9 mouse cellular contexts compared by ENCODE assay signal in genomic region chr7:102066363-102066762, GRCm38 (mm10). TPM values are rescaled to one million over a fixed set of nuclear protein-coding genes. Genes with fewer than 3 reads are reported as not detected.
DNase-seq lines count a peak whose midpoint lies in the region; ATAC-seq and TF ChIP-seq lines count a peak whose summit lies in the region.
"Had no signal": no experiment of that assay in that cellular context is flagged by ENCODE, and none has a peak within 500 bp of the region (broad histone marks: within the 10 kb centered on the region; RNA-seq: fewer than 3 reads in every experiment).

No protein-coding gene starts in this region.

- intact Hi-C loops in heart, postnatal 36 days (cut with DNase I) = no loop called here

- no peaks in the 10 kb centered on the region for H3K36me3 ChIP-seq in heart, embryonic 11.5 days (ENCODE audit: control insufficient read depth, insufficient read depth, low read length)
- H3K36me3 ChIP-seq in ES-E14 (ENCODE audit: control insufficient read depth, insufficient read depth, low read length, poor library complexity, severe bottlenecking) (peaks cover 2% of the 10 kb centered on the region; the same call in 1 of the 2 replicates), macrophage (ENCODE audit: inconsistent target) (no peaks in the 10 kb centered on the region)
- H3K36me3 ChIP-seq in hindbrain, embryonic 10.5 days = peaks cover 44% of the 10 kb centered on the region

- H3K4me1 ChIP-seq in heart, embryonic 11.5 days (ENCODE audit: control insufficient read depth, insufficient read depth, low read length) = peaks cover 14% of the 10 kb centered on the region
- H3K4me1 ChIP-seq in ES-E14 (ENCODE audit: control insufficient read depth in 2 of 2, insufficient read depth in 2 of 2, low read length in 2 of 2, poor library complexity in 1 of 2) = no peaks in the 10 kb centered on the region
- H3K4me1 ChIP-seq in hindbrain, embryonic 10.5 days (replicated peaks) = peaks cover 18% of the 10 kb centered on the region

- DNase-seq in heart, postnatal 36 days = no peak
- no peak for DNase-seq in ES-E14 (ENCODE audit: low read depth, low spot score)
- DNase-seq in hindbrain, embryonic 10.5 days (ENCODE audit: low spot score) = no peak
- DNase-seq in cerebellum, adult 11-12 months = no peak
- DNase-seq in urinary bladder, postnatal 36 days (ENCODE audit: low spot score in 2 of 2) = no peak

- H3K79me2 ChIP-seq in macrophage (ENCODE audit: inconsistent target) = peaks cover 46% of the 10 kb centered on the region

- no peaks in the 10 kb centered on the region for H3K27me3 ChIP-seq in heart, embryonic 11.5 days (ENCODE audit: control insufficient read depth, insufficient read depth, low read length)
- no peaks in the 10 kb centered on the region for H3K27me3 ChIP-seq in hindbrain, embryonic 10.5 days (ENCODE audit: insufficient read depth, poor library complexity, severe bottlenecking)

- H3K27ac ChIP-seq in heart, embryonic 11.5 days (ENCODE audit: low read depth, low read length) = no peak overlapping the region
- H3K27ac ChIP-seq in ES-E14 (ENCODE audit: insufficient read depth, low read depth, low read length, poor library complexity, severe bottlenecking) (no peak overlapping the region), macrophage (peak overlapping the region; percentile 78; the same call in 1 of the 2 replicates)
- H3K27ac ChIP-seq in hindbrain, embryonic 10.5 days = peak overlapping the region; percentile 90; the same call in 1 of the 2 replicates

- WGBS in heart, embryonic 11.5 days (ENCODE audit: insufficient replicate concordance) = 74% methylated on average over 6 of the region's 6 CpGs
- 88% methylated on average over 6 of the region's 6 CpGs for WGBS in hindbrain, embryonic 10.5 days
- whole genome bisulfite sequencing in macrophage (ENCODE audit: missing documents) = 71% methylated on average over 6 of the region's 6 CpGs

- no peak for ATAC-seq in heart, embryonic 11.5 days (replicated peaks; ENCODE audit: insufficient number of reproducible peaks, low FRiP score, low TSS enrichment)
- no peak for ATAC-seq in inflammation-experienced regulatory T-cells, adult 6 months

- peak overlapping the region; percentile 86 for H3K9ac ChIP-seq in heart, embryonic 11.5 days (ENCODE audit: low read depth, low read length)
- H3K9ac ChIP-seq in ES-E14 (ENCODE audit: insufficient read depth, low read depth, low read length, poor library complexity, severe bottlenecking) = peak overlapping the region; percentile 90; the same call in 1 of the 2 replicates

- H3K4me3 ChIP-seq in heart, embryonic 11.5 days (ENCODE audit: low read depth, low read length) = peak overlapping the region; percentile 82
- peak overlapping the region; percentile 80 to 83 for H3K4me3 ChIP-seq in ES-E14 (ENCODE audit: insufficient read depth in 1 of 2, low read depth in 1 of 2, low read length in 2 of 2, poor library complexity in 1 of 2, severe bottlenecking in 1 of 2)
- peak overlapping the region; percentile 70 for H3K4me3 ChIP-seq in hindbrain, embryonic 10.5 days
- peak overlapping the region; percentile 86 for H3K4me3 ChIP-seq in macrophage (ENCODE audit: inconsistent target)

- in situ Hi-C loops in ES-E14 (cut with MboI; ENCODE audit: low sequenced_read_pairs in 2 of 2, unreplicated experiment in 2 of 2) = no loop called here

- no peaks in the 10 kb centered on the region for H3K9me3 ChIP-seq in heart, embryonic 11.5 days (replicated peaks; ENCODE audit: control insufficient read depth, low read length)
- H3K9me3 ChIP-seq in ES-E14 (ENCODE audit: control insufficient read depth, insufficient read depth, low read depth, low read length) = no peaks in the 10 kb centered on the region
- H3K9me3 ChIP-seq in hindbrain, embryonic 10.5 days = no peaks in the 10 kb centered on the region

- peak overlapping the region; percentile 87 for H3K4me2 ChIP-seq in heart, embryonic 11.5 days

TF ChIP-seq in ES-E14, 5 proteins besides CTCF, POLR2A, EP300 and RAD21:
- TF ChIP-seq CHD2 (IDR thresholded peaks at IDR 0.05; ENCODE audit: low read depth, low read length) (no peak), MAFK (IDR thresholded peaks at IDR 0.05; ENCODE audit: insufficient read depth, low read depth, low read length) (no peak), ZC3H11A (IDR thresholded peaks at IDR 0.05; ENCODE audit: borderline replicate concordance, low read depth, low read length) (no peak), ZNF384 (IDR thresholded peaks at IDR 0.05; ENCODE audit: low read depth, low read length) (no peak), HCFC1 (IDR thresholded peaks at IDR 0.05; ENCODE audit: borderline replicate concordance, insufficient read depth, low read length) (no peak)

RNA-seq across cellular contexts. Expression of gene Xntrpc, which starts 0.8 kb away (rescaled TPM):
- polyA plus RNA-seq in heart, embryonic 11.5 days (2014; fragmentation: Nextera tagmentation; extraction: Ambion mirVana) = 0.70 and 1.4 TPM in 2 replicates
- under 1 TPM; 0.27 to 0.94 TPM for total RNA-seq in heart, postnatal 36 days (2021)
- total RNA-seq in ES-E14 (2012; rRNA removed) = 0.76 and 1.1 TPM in 2 replicates
- 2.0 and 2.2 TPM in 2 replicates for polyA plus RNA-seq in hindbrain, embryonic 10.5 days (2016; fragmentation: Nextera tagmentation; extraction: Ambion mirVana)
- total RNA-seq in macrophage (2018; cell fraction: chromatin; rRNA removed) = 1 to 10 TPM in 11 of 26 experiments, under 1 TPM in 14, not detected in 1; 0.19 to 2.2 (median 0.77) TPM
- under 1 TPM in 20 of 26 experiments, not detected in 6; 0.04 to 0.26 (median 0.07) TPM for total RNA-seq in macrophage (2018; cell fraction: cytosol; rRNA removed)
- total RNA-seq in macrophage (2018; cell fraction: nucleus; rRNA removed) = 1 to 10 TPM in 4 of 26 experiments, under 1 TPM in 16, not detected in 6; 0.17 to 2.1 (median 0.60) TPM
- polyA plus RNA-seq in macrophage (2018) = 0.07 to 0.19 TPM in 2 of 3 replicates, not detected in the other
- under 1 TPM; 0.24 to 0.93 (median 0.51) TPM for polyA plus RNA-seq in inflammation-experienced regulatory T-cells, adult 6 months (2017; shearing (Covaris generic))

RNA-seq across cellular contexts. Expression of gene Xndc1, which starts 1.1 kb away (rescaled TPM):
- polyA plus RNA-seq in heart, embryonic 11.5 days (2014; fragmentation: Nextera tagmentation; extraction: Ambion mirVana) = 15.7 and 18.3 TPM in 2 replicates
- total RNA-seq in heart, postnatal 36 days (2021) = 1 to 10 TPM; 5.6 to 8.2 TPM
- 32.2 and 43.6 TPM in 2 replicates for total RNA-seq in ES-E14 (2012; rRNA removed)
- 37.4 and 42.3 TPM in 2 replicates for polyA plus RNA-seq in hindbrain, embryonic 10.5 days (2016; fragmentation: Nextera tagmentation; extraction: Ambion mirVana)
- total RNA-seq in macrophage (2018; cell fraction: chromatin; rRNA removed) = 10 to 100 TPM in 21 of 26 experiments, 1 to 10 TPM in 5; 3.4 to 73.6 (median 37.9) TPM
- total RNA-seq in macrophage (2018; cell fraction: cytosol; rRNA removed) = 10 to 100 TPM in 2 of 26 experiments, 1 to 10 TPM in 24; 2.4 to 11.2 (median 6.7) TPM
- 10 to 100 TPM in 17 of 26 experiments, 1 to 10 TPM in 9; 2.5 to 57.5 (median 19.9) TPM for total RNA-seq in macrophage (2018; cell fraction: nucleus; rRNA removed)
- 9.5 to 11.5 TPM (median 11.5 TPM) in 3 replicates for polyA plus RNA-seq in macrophage (2018)
- polyA plus RNA-seq in inflammation-experienced regulatory T-cells, adult 6 months (2017; shearing (Covaris generic)) = 10 to 100 TPM; 17.6 to 31.1 (median 20.3) TPM

RNA-seq across cellular contexts. Expression of gene Rnf121, which starts 1.1 kb away (rescaled TPM):
- 20.2 and 22.0 TPM in 2 replicates for polyA plus RNA-seq in heart, embryonic 11.5 days (2014; fragmentation: Nextera tagmentation; extraction: Ambion mirVana)
- total RNA-seq in heart, postnatal 36 days (2021) = 10 to 100 TPM; 20.3 to 26.3 TPM
- 45.7 and 60.8 TPM in 2 replicates for total RNA-seq in ES-E14 (2012; rRNA removed)
- 30.3 and 32.3 TPM in 2 replicates for polyA plus RNA-seq in hindbrain, embryonic 10.5 days (2016; fragmentation: Nextera tagmentation; extraction: Ambion mirVana)
- total RNA-seq in macrophage (2018; cell fraction: chromatin; rRNA removed) = 100 to 1,000 TPM in 2 of 26 experiments, 10 to 100 TPM in 24; 42.5 to 102 (median 78.2) TPM
- 10 to 100 TPM; 15.3 to 32.0 (median 21.3) TPM for total RNA-seq in macrophage (2018; cell fraction: cytosol; rRNA removed)
- 10 to 100 TPM; 34.1 to 76.9 (median 55.0) TPM for total RNA-seq in macrophage (2018; cell fraction: nucleus; rRNA removed)
- polyA plus RNA-seq in macrophage (2018) = 17.9 to 24.1 TPM (median 19.6 TPM) in 3 replicates
- 10 to 100 TPM; 23.2 to 32.3 (median 28.7) TPM for polyA plus RNA-seq in inflammation-experienced regulatory T-cells, adult 6 months (2017; shearing (Covaris generic))

RNA-seq across cellular contexts. Expression of gene Trpc2, which starts 16.6 kb away (rescaled TPM):
- not detected in 2 replicates for polyA plus RNA-seq in heart, embryonic 11.5 days (2014; fragmentation: Nextera tagmentation; extraction: Ambion mirVana)
- under 1 TPM; 0.28 to 0.70 TPM for total RNA-seq in heart, postnatal 36 days (2021)
- 0.36 and 1.3 TPM in 2 replicates for total RNA-seq in ES-E14 (2012; rRNA removed)
- not detected in 2 replicates for polyA plus RNA-seq in hindbrain, embryonic 10.5 days (2016; fragmentation: Nextera tagmentation; extraction: Ambion mirVana)
- 1 to 10 TPM in 5 of 26 experiments, under 1 TPM in 14, not detected in 7; 0.36 to 1.9 (median 0.79) TPM for total RNA-seq in macrophage (2018; cell fraction: chromatin; rRNA removed)
- total RNA-seq in macrophage (2018; cell fraction: cytosol; rRNA removed) = under 1 TPM in 5 of 26 experiments, not detected in 21; 0.03 to 0.13 (median 0.07) TPM
- total RNA-seq in macrophage (2018; cell fraction: nucleus; rRNA removed) = 1 to 10 TPM in 2 of 26 experiments, under 1 TPM in 12, not detected in 12; 0.21 to 1.2 (median 0.49) TPM
- 0.13 TPM in 1 of 3 replicates, not detected in the others for polyA plus RNA-seq in macrophage (2018)
- polyA plus RNA-seq in inflammation-experienced regulatory T-cells, adult 6 months (2017; shearing (Covaris generic)) = under 1 TPM in 1 of 3 experiments, not detected in 2; 0.15 TPM

RNA-seq across cellular contexts. Expression of gene Art1, which starts 35.2 kb away (rescaled TPM):
- 9.5 and 9.8 TPM in 2 replicates for polyA plus RNA-seq in heart, embryonic 11.5 days (2014; fragmentation: Nextera tagmentation; extraction: Ambion mirVana)
- 100 to 1,000 TPM; 282 to 343 TPM for total RNA-seq in heart, postnatal 36 days (2021)
- total RNA-seq in ES-E14 (2012; rRNA removed) = 0.45 and 0.90 TPM in 2 replicates
- polyA plus RNA-seq in hindbrain, embryonic 10.5 days (2016; fragmentation: Nextera tagmentation; extraction: Ambion mirVana) = 0.78 and 1.7 TPM in 2 replicates
- not detected for total RNA-seq in macrophage (2018; cell fraction: chromatin; rRNA removed)
- total RNA-seq in macrophage (2018; cell fraction: cytosol; rRNA removed) = not detected
- total RNA-seq in macrophage (2018; cell fraction: nucleus; rRNA removed) = not detected
- polyA plus RNA-seq in macrophage (2018) = not detected in 3 replicates
- not detected for polyA plus RNA-seq in inflammation-experienced regulatory T-cells, adult 6 months (2017; shearing (Covaris generic))
- total RNA-seq: neutrophil, adult 5-6 weeks had no signal

Comparison
In these comparisons a context has a peak if more than half of its experiments do, and no peak if none do; other contexts are left out.
1. H3K27ac ChIP-seq: peak in hindbrain, embryonic 10.5 days (single experiment) and macrophage (single experiment); none in heart, embryonic 11.5 days (single experiment) and ES-E14 (single experiment).
2. Peak in every context shown above with its lines, with median percentiles within 50 percentile points of each other: H3K4me3 ChIP-seq.